Mouse (Mus musculus) embryonic facial prominence, embryonic 13.5 days (tissue): ENCODE results near the gene Cd68. TPM values are rescaled to one million over a fixed set of nuclear protein-coding genes. Genes with fewer than 3 reads are reported as not detected.

Experiments
- ATAC-seq: fragments of 200-750 bp; cut with Nextera tagmentation; 2 replicates; pipeline ENCODE4 v1.8.0; 2017; ENCODE audit warnings: low read depth; ENCODE audit not compliant: insufficient number of reproducible peaks, insufficient read depth, low FRiP score, low TSS enrichment
- H3K27ac ChIP-seq: fragments of 300-500 bp; sonication (generic); 2 replicates; pipeline ENCODE4 v1.5.1; 2015; ENCODE audit warnings: moderate library complexity, mild to moderate bottlenecking, inconsistent platforms
- H3K27me3 ChIP-seq: fragments of 300-500 bp; sonication (generic); 2 replicates; pipeline ENCODE4 v1.6.1; 2015; ENCODE audit warnings: mild to moderate bottlenecking, inconsistent platforms
- H3K36me3 ChIP-seq: fragments of 300-500 bp; sonication (generic); 2 replicates; pipeline ENCODE4 v1.6.1; 2015; ENCODE audit warnings: mild to moderate bottlenecking, inconsistent platforms
- H3K4me1 ChIP-seq: fragments of 300-500 bp; sonication (generic); 2 replicates; pipeline ENCODE4 v1.6.1; 2015; ENCODE audit warnings: inconsistent platforms
- H3K4me2 ChIP-seq: fragments of 300-500 bp; sonication (generic); 2 replicates; pipeline ENCODE4 v1.6.1; 2015; ENCODE audit warnings: moderate library complexity, mild to moderate bottlenecking, inconsistent platforms
- H3K4me3 ChIP-seq: fragments of 300-500 bp; sonication (generic); 2 replicates; pipeline ENCODE4 v1.5.1; 2015; ENCODE audit warnings: mild to moderate bottlenecking, inconsistent platforms
- H3K9ac ChIP-seq: fragments of 300-500 bp; sonication (generic); 2 replicates; pipeline ENCODE4 v1.6.1; 2015; ENCODE audit warnings: mild to moderate bottlenecking, inconsistent platforms
- H3K9me3 ChIP-seq: fragments of 300-500 bp; sonication (generic); 2 replicates; pipeline ENCODE4 v1.6.1; 2016; ENCODE audit warnings: inconsistent platforms
- WGBS: fragments of 180-500 bp; shearing (Covaris S2); methylation state at CpG from one replicate; pipeline ENCODE4 v1.1.7; 2015; ENCODE audit warnings: mixed read lengths; 5-methylcytosine and 5-hydroxymethylcytosine counted together
- polyA plus RNA-seq: library from polyadenylated mRNA; unstranded; fragments of >200 nt; fragmentation: Nextera tagmentation; extraction: Ambion mirVana; gene quantifications from 2 replicates; pipeline ENCODE4 v1.2.1, GENCODE M21; 2015

Cd68 gene
- 11.4 and 11.9 TPM in 2 replicates for polyA plus RNA-seq

DNA sequence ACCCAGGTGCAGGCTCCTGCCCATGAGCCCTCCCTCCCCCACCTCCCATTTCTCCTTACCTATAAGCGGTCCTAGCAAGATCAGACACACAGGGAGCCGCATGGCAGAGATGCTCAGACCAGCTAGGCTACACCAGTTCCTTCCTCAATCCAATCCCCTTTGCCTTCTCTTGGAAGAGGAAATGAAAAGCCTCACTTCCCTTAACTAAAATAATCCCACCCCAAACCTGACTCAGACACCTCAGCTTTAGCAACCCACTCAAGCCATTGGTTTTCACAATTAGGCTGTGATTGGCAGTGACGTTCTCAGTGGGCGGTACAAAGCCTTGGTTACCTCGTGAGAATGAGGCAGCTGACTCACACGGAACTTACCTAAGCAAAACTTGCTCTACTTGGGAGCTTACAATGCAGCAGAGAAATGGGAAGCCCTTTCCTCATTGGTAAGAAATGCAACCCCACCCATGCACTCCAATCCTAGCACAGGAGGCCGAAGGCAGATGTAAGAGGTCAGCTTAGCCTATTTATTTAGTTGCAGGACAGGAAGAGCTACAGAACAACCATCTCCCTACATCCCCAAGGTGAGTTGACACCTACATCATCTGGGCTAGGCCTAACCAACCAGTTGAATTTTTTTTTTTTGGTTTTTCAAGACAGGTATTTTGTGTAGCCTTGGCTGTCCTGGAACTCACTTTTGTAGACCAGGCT lies at the start of gene Cd68:
TSS of gene Cd68 (minus strand) at position 193 of the 704 bp plus-strand sequence.
- Histone ChIP-seq H3K4me2 (no peak within 1 kb of the TSS), H3K4me1 (peaks cover 34% of the 10 kb centered on the region), H3K27ac (peak within 1 kb of the TSS; percentile 44; the same call in 1 of the 2 replicates), H3K4me3 (no peak within 1 kb of the TSS), H3K9me3 (no peaks in the 10 kb centered on the region), H3K27me3 (no peaks in the 10 kb centered on the region), H3K9ac (no peak within 1 kb of the TSS), H3K36me3 (peaks cover 70% of the 10 kb centered on the region)
- 26% methylated on average over 7 of the region's 7 CpGs for WGBS
- no peak for ATAC-seq

- H3K27me3 ChIP-seq = no peaks in the 10 kb centered on the region
- no peaks in the 10 kb centered on the region for H3K36me3 ChIP-seq
- WGBS = 54% methylated on average over 9 of the region's 9 CpGs
- H3K9me3 ChIP-seq = no peaks in the 10 kb centered on the region
- H3K4me2 ChIP-seq = no peak overlapping the region
- H3K27ac ChIP-seq = 0 out of 2 replicates have a peak overlapping the region, but pooled peaks have one; percentile 17
- H3K9ac ChIP-seq = no peak overlapping the region
- no peak overlapping the region for H3K4me3 ChIP-seq
- H3K4me1 ChIP-seq = peaks cover 17% of the 10 kb centered on the region; the same call in 1 of the 2 replicates
- no peak for ATAC-seq
Measured at GRCm38 (mm10) chr11:69715482-69715881, 49.5 kb upstream of the Cd68 start.

DNA sequence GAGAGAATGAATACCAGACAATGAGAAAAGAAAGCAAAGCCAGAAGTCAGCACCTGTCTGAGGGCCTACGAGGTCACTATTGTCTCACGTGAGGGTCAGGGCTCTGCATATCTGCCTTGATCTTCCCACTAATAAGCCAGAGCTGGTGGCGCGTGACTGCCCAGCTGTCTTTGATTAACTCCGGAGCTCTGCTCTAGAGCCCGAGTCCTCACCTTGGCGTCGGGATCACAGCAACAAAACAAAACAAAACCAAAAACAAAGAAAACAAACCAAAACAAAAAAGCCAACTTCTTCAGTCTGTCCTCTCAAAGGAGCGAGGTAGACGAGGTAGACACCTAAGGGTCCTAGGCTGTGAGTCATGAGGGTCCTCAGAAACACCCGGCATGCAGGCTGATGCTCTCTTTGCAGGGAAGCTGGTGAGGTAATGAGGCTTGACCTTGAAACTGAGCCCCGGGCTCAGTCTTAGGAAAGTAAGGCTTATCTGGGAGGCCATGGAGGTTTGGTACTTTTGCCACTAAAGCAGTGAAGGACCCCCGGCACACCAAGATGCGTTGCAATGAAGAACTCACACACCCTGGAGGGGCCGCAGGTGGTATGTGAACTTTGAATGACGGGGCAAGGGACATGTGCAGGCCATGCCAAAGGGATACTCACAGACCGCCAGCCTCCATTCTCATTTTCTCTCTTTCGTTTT lies 48.8 kb upstream of the Cd68 start:
- no peak for ATAC-seq
- 40% methylated on average over 18 of the region's 18 CpGs for WGBS
- no peaks in the 10 kb centered on the region for H3K27me3 ChIP-seq
- no peaks in the 10 kb centered on the region for H3K36me3 ChIP-seq
- H3K4me2 ChIP-seq = peak overlapping the region; percentile 35
- H3K27ac ChIP-seq = no peak overlapping the region; the same call in 1 of the 2 replicates
- H3K4me3 ChIP-seq = peak overlapping the region; percentile 9; the same call in 1 of the 2 replicates
- no peaks in the 10 kb centered on the region for H3K9me3 ChIP-seq
- peaks cover 21% of the 10 kb centered on the region for H3K4me1 ChIP-seq
- no peak overlapping the region for H3K9ac ChIP-seq

- no peak for ATAC-seq
- H3K4me2 ChIP-seq = no peak overlapping the region
- no peaks in the 10 kb centered on the region for H3K27me3 ChIP-seq
- 75% methylated on average over 20 of the region's 20 CpGs for WGBS
- no peak overlapping the region for H3K4me3 ChIP-seq
- peaks cover 27% of the 10 kb centered on the region for H3K4me1 ChIP-seq
- no peak overlapping the region for H3K27ac ChIP-seq
- H3K9me3 ChIP-seq = no peaks in the 10 kb centered on the region
- H3K36me3 ChIP-seq = no peaks in the 10 kb centered on the region
- H3K9ac ChIP-seq = no peak overlapping the region
Measured at GRCm38 (mm10) chr11:69712954-69713672, 47.2 kb upstream of the Cd68 start.

DNA sequence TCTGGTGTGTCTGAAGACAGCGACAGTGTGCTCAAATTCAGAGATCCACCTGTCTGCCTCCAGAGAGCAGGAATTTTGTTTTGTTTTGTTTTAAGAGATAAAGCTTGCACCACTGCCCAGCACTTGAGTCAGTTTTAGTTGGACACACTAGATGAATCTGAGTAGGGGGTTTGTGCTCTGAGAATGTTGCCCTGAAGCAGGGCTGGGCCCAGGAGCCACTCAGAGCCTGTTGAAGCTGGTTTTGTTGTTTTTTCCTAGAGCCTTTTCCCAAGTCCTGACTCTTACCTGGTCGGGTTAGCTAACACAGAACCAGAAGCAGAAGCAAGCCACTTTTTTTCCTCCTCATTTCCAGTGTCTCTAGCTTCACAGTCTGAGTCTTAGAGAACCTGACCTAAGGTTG lies 45.1 kb upstream of the Cd68 start:
- Histone ChIP-seq H3K9me3 (no peaks in the 10 kb centered on the region), H3K4me2 (no peak overlapping the region), H3K4me3 (no peak overlapping the region), H3K27ac (no peak overlapping the region), H3K36me3 (no peaks in the 10 kb centered on the region), H3K9ac (no peak overlapping the region), H3K27me3 (no peaks in the 10 kb centered on the region), H3K4me1 (peaks cover 25% of the 10 kb centered on the region)
- 79% methylated on average over 2 of the region's 2 CpGs for WGBS
- ATAC-seq = no peak

- no peak for ATAC-seq
- Histone ChIP-seq H3K9ac (no peak overlapping the region), H3K36me3 (no peaks in the 10 kb centered on the region), H3K4me1 (peaks cover 21% of the 10 kb centered on the region), H3K9me3 (no peaks in the 10 kb centered on the region), H3K4me3 (no peak overlapping the region), H3K27me3 (no peaks in the 10 kb centered on the region), H3K27ac (no peak overlapping the region), H3K4me2 (no peak overlapping the region)
- 81% methylated on average over 3 of the region's 3 CpGs for WGBS
Measured at GRCm38 (mm10) chr11:69710470-69710869, 44.5 kb upstream of the Cd68 start.

GRCm38 (mm10) chr11:69709554-69710446 lies 43.8 kb upstream of the Cd68 start:
- no peak overlapping the region for H3K4me3 ChIP-seq

DNA sequence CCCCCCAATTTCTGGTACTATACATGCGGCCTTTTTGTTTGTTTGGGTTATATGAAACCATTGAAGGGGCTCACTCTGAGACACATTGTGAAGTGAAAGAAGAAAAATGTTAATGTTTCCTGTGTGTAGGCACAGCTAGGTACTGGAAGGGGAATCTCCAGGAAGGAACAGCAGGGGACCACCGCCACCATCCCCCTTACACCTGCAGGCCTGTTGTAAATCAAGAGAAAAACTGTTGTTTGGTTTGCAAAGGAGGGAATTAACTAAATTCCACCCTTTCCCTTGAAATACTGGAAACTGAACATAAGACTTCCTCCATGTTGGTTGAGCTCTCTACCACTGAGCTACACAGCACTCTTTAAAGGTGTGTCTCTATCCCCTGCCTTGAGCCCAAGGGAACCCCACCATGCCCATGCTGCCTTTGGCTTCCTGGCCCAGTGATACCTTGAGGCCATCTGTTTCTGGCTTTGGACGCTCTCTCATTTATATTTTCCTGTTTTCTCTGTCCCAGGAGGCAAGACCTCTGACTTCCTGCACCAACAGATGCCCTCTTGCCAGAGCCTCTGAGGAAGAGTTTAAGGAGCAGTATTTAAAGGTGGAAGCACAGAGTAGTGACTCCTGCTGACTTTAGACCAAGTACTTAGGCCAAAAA lies 42.8 kb upstream of the Cd68 start:
- WGBS = 77% methylated on average over 3 of the region's 3 CpGs
- ATAC-seq = no peak
- H3K27ac ChIP-seq = peak overlapping the region; percentile 48; the same call in 1 of the 2 replicates

More at GRCm38 (mm10) chr11:69709554-69710446, 43.8 kb upstream of the Cd68 start:
- Histone ChIP-seq H3K9me3 (no peaks in the 10 kb centered on the region), H3K9ac (peak overlapping the region; percentile 46), H3K36me3 (no peaks in the 10 kb centered on the region), H3K27me3 (no peaks in the 10 kb centered on the region), H3K4me1 (peaks cover 20% of the 10 kb centered on the region), H3K27ac (peak overlapping the region; percentile 48), H3K4me2 (no peak overlapping the region)
- no peak for ATAC-seq
- 41% methylated on average over 11 of the region's 11 CpGs for WGBS

GRCm38 (mm10) chr11:69707873-69708381 lies 42.0 kb upstream of the Cd68 start:
- Histone ChIP-seq H3K4me3 (no peak overlapping the region), H3K27me3 (no peaks in the 10 kb centered on the region), H3K9ac (no peak overlapping the region), H3K27ac (no peak overlapping the region), H3K36me3 (no peaks in the 10 kb centered on the region), H3K4me1 (peaks cover 15% of the 10 kb centered on the region), H3K9me3 (no peaks in the 10 kb centered on the region), H3K4me2 (no peak overlapping the region)
- ATAC-seq = no peak
- 80% methylated on average over 4 of the region's 4 CpGs for WGBS

More for the DNA sequence above, 42.8 kb upstream of the Cd68 start:
- peaks cover 17% of the 10 kb centered on the region for H3K4me1 ChIP-seq
- H3K4me3 ChIP-seq = no peak overlapping the region
- no peak overlapping the region for H3K9ac ChIP-seq
- no peaks in the 10 kb centered on the region for H3K36me3 ChIP-seq
- H3K4me2 ChIP-seq = no peak overlapping the region
- H3K9me3 ChIP-seq = no peaks in the 10 kb centered on the region
- no peaks in the 10 kb centered on the region for H3K27me3 ChIP-seq

DNA sequence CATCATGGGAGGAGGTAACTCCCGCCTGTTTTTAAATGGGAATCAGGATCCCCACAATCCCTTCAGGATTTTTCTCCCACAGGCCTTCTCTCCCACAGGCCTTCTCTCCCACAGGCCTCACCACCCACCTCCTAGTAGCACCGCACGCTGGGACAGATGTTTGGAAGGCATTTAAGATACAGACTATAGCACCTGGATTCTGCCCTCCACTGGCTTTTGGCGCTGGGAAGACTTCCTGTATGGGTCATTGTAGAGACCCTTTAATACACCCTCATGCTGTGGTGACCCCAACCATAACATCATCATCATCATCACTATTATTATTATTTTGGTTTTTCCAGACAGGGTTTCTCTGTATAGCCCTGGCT lies 41.5 kb upstream of the Cd68 start:
- WGBS = 88% methylated on average over 4 of the region's 4 CpGs
- Histone ChIP-seq H3K27ac (no peak overlapping the region), H3K4me1 (peaks cover 15% of the 10 kb centered on the region), H3K9me3 (no peaks in the 10 kb centered on the region), H3K36me3 (no peaks in the 10 kb centered on the region), H3K27me3 (no peaks in the 10 kb centered on the region), H3K4me3 (no peak overlapping the region), H3K9ac (no peak overlapping the region), H3K4me2 (no peak overlapping the region)
- no peak for ATAC-seq
